Mouse (Mus musculus) hindbrain, embryonic 14.5 days (tissue): Measurements from ENCODE around the gene Hfe2. TPM values are rescaled to one million over a fixed set of nuclear protein-coding genes. Genes with fewer than 3 reads are reported as not detected.

Experiments
- ATAC-seq: fragments of 200-750 bp; cut with Nextera tagmentation; 2 replicates; pipeline ENCODE4 v1.8.0; 2017; ENCODE audit warnings: moderate number of reproducible peaks, mild to moderate bottlenecking, moderate TSS enrichment, moderate library complexity; ENCODE audit not compliant: low FRiP score
- DNase-seq: peaks from one replicate; pipeline ENCODE4 v3.0.0-alpha.2; 2015; ENCODE audit warnings: low spot score
- H3K27ac ChIP-seq: fragments of 300-500 bp; sonication (generic); 2 replicates; pipeline ENCODE4 v1.5.1; 2014; ENCODE audit warnings: mild to moderate bottlenecking, moderate library complexity
- H3K27me3 ChIP-seq: fragments of 300-500 bp; sonication (generic); 2 replicates; pipeline ENCODE4 v1.6.1; 2014; ENCODE audit warnings: mild to moderate bottlenecking, low read length, mixed read lengths; ENCODE audit not compliant: control insufficient read depth, insufficient read depth
- H3K36me3 ChIP-seq: fragments of 300-500 bp; sonication (generic); replicated peaks from 2 replicates; pipeline ENCODE4 v1.6.1; 2014; ENCODE audit not compliant: control insufficient read depth, insufficient read depth
- H3K4me1 ChIP-seq: fragments of 300-500 bp; sonication (generic); replicated peaks from 2 replicates; pipeline ENCODE4 v1.6.1; 2014; ENCODE audit warnings: antibody characterized with exemption, low read length, mixed read lengths; ENCODE audit not compliant: control insufficient read depth, insufficient read depth
- H3K4me2 ChIP-seq: fragments of 300-500 bp; sonication (generic); replicated peaks from 2 replicates; pipeline ENCODE4 v1.6.1; 2014; ENCODE audit warnings: mild to moderate bottlenecking, moderate library complexity
- H3K4me3 ChIP-seq: fragments of 300-500 bp; sonication (generic); replicated peaks from 2 replicates; pipeline ENCODE4 v1.5.1; 2014; ENCODE audit warnings: mild to moderate bottlenecking, low read length
- H3K9ac ChIP-seq: fragments of 300-500 bp; sonication (generic); 2 replicates; pipeline ENCODE4 v1.6.1; 2014
- H3K9me3 ChIP-seq: fragments of 300-500 bp; sonication (generic); 2 replicates; pipeline ENCODE4 v1.6.1; 2016; ENCODE audit warnings: low read length; ENCODE audit not compliant: control insufficient read depth
- WGBS: fragments of 180-500 bp; shearing (Covaris S2); extraction: QIAGEN DNeasy Blood & Tissue Kit; methylation state at CpG from one replicate; pipeline ENCODE4 v1.1.7; 2014; 5-methylcytosine and 5-hydroxymethylcytosine counted together
- polyA plus RNA-seq: library from polyadenylated mRNA; unstranded; fragments of >200 nt; fragmentation: Nextera tagmentation; extraction: Ambion mirVana; gene quantifications from 2 replicates; pipeline ENCODE4 v1.2.1, GENCODE M21; 2014

Hfe2 gene
- polyA plus RNA-seq, 1 experiment from 2014 or later: 2.1 TPM

- DNase-seq: no peak
- H3K27ac ChIP-seq: no peak overlapping the region
- no peaks in the 10 kb centered on the region for H3K9me3 ChIP-seq
- H3K4me2 ChIP-seq: no peak overlapping the region
- no peak for ATAC-seq
- 0 out of 2 replicates have a peak, but pooled peaks cover under 1% of the 10 kb centered on the region for H3K36me3 ChIP-seq
- peaks cover 5% of the 10 kb centered on the region; the same call in 1 of the 2 replicates for H3K4me1 ChIP-seq
- WGBS: 84% methylated on average over 18 of the region's 19 CpGs
- no peak overlapping the region for H3K4me3 ChIP-seq
- H3K9ac ChIP-seq: no peak overlapping the region
- no peaks in the 10 kb centered on the region for H3K27me3 ChIP-seq
Measured at GRCm38 (mm10) chr3:96573611-96574511, 48.9 kb downstream of the Hfe2 start.

- Histone ChIP-seq H3K27me3 (no peaks in the 10 kb centered on the region), H3K4me3 (no peak overlapping the region), H3K9me3 (no peaks in the 10 kb centered on the region), H3K36me3 (0 out of 2 replicates have a peak, but pooled peaks cover 4% of the 10 kb centered on the region), H3K4me1 (peaks cover 7% of the 10 kb centered on the region; the same call in 1 of the 2 replicates), H3K4me2 (no peak overlapping the region), H3K27ac (no peak overlapping the region), H3K9ac (no peak overlapping the region)
- ATAC-seq (no peak), DNase-seq (no peak)
- 83% methylated on average over 8 of the region's 8 CpGs for WGBS
Measured at GRCm38 (mm10) chr3:96575272-96575984, 50.5 kb downstream of the Hfe2 start.

- Histone ChIP-seq H3K27me3 (no peaks in the 10 kb centered on the region), H3K4me3 (peak overlapping the region; percentile 6; the same call in 1 of the 2 replicates), H3K9me3 (no peaks in the 10 kb centered on the region), H3K36me3 (0 out of 2 replicates have a peak, but pooled peaks cover 4% of the 10 kb centered on the region), H3K4me2 (peak overlapping the region; percentile 47), H3K27ac (peak overlapping the region; percentile 64), H3K4me1 (peaks cover 14% of the 10 kb centered on the region; the same call in 1 of the 2 replicates), H3K9ac (no peak overlapping the region)
- WGBS: 59% methylated on average over 14 of the region's 14 CpGs
- ATAC-seq (no peak), DNase-seq (no peak)
Measured at GRCm38 (mm10) chr3:96576005-96576658, 51.2 kb downstream of the Hfe2 start.

GRCm38 (mm10) chr3:96576690-96577541 lies 51.9 kb downstream of the Hfe2 start, which contains the start of gene Gm16253:
Gene Gm16253 (plus strand): TSS chr3:96576984.
- 0 out of 2 replicates have a peak, but pooled peaks cover 4% of the 10 kb centered on the region for H3K36me3 ChIP-seq
- H3K27me3 ChIP-seq: 0 out of 2 replicates have a peak, but pooled peaks cover 2% of the 10 kb centered on the region
- H3K4me2 ChIP-seq: peak within 1 kb of the TSS; percentile 47
- WGBS: 26% methylated on average over 17 of the region's 17 CpGs
- peak; percentile 85 for ATAC-seq
- H3K9ac ChIP-seq: no peak within 1 kb of the TSS
- peak within 1 kb of the TSS; percentile 64 for H3K27ac ChIP-seq
- peak within 1 kb of the TSS; percentile 6; the same call in 1 of the 2 replicates for H3K4me3 ChIP-seq
- no peaks in the 10 kb centered on the region for H3K9me3 ChIP-seq
- peak; percentile 81 for DNase-seq
- peaks cover 14% of the 10 kb centered on the region; the same call in 1 of the 2 replicates for H3K4me1 ChIP-seq

GRCm38 (mm10) chr3:96577566-96577965 lies 52.6 kb downstream of the Hfe2 start:
- Histone ChIP-seq H3K27me3 (0 out of 2 replicates have a peak, but pooled peaks cover 2% of the 10 kb centered on the region), H3K4me1 (peaks cover 14% of the 10 kb centered on the region; the same call in 1 of the 2 replicates), H3K9ac (no peak overlapping the region), H3K4me3 (no peak overlapping the region), H3K27ac (0 out of 2 replicates have a peak overlapping the region, but pooled peaks have one; percentile 60), H3K4me2 (no peak overlapping the region), H3K9me3 (no peaks in the 10 kb centered on the region), H3K36me3 (0 out of 2 replicates have a peak, but pooled peaks cover 4% of the 10 kb centered on the region)
- ATAC-seq (no peak), DNase-seq (no peak)
- 76% methylated on average over 4 of the region's 4 CpGs for WGBS

Other genes starting within 250 kb of the Hfe2 start
- gene Fcgr1, start 231.2 kb upstream of the Hfe2 start, polyA plus RNA-seq: 1.8 and 3.1 TPM in 2 replicates
- gene BC107364, start 72.9 kb upstream of the Hfe2 start, polyA plus RNA-seq: not detected in 2 replicates
- gene Txnip, start 32.8 kb downstream of the Hfe2 start, polyA plus RNA-seq: 53.2 and 71.4 TPM in 2 replicates
- gene Gm16253, start 51.8 kb downstream of the Hfe2 start, polyA plus RNA-seq: 0.39 TPM in 1 of 2 replicates, not detected in the other
- 11.0 and 18.5 TPM in 2 replicates for gene Polr3gl, start 69.0 kb downstream of the Hfe2 start, polyA plus RNA-seq
- gene Ankrd34a, start 71.5 kb downstream of the Hfe2 start, polyA plus RNA-seq: 17.5 and 22.3 TPM in 2 replicates
- 6.1 and 6.4 TPM in 2 replicates for gene Lix1l, start 76.0 kb downstream of the Hfe2 start, polyA plus RNA-seq
- 101 and 104 TPM in 2 replicates for gene Rbm8a, start 104.8 kb downstream of the Hfe2 start, polyA plus RNA-seq
- gene Pex11b, start 110.2 kb downstream of the Hfe2 start, polyA plus RNA-seq: 57.0 and 58.2 TPM in 2 replicates
- gene Gm42957, start 110.3 kb downstream of the Hfe2 start, polyA plus RNA-seq: 0.07 TPM in 1 of 2 replicates, not detected in the other
- 0.86 and 0.99 TPM in 2 replicates for gene Itga10, start 120.4 kb downstream of the Hfe2 start, polyA plus RNA-seq
- gene Ankrd35, start 145.0 kb downstream of the Hfe2 start, polyA plus RNA-seq: 1.7 and 1.8 TPM in 2 replicates
- 27.5 and 29.3 TPM in 2 replicates for gene Pias3, start 171.2 kb downstream of the Hfe2 start, polyA plus RNA-seq
- 16.5 and 17.3 TPM in 2 replicates for gene Nudt17, start 183.4 kb downstream of the Hfe2 start, polyA plus RNA-seq
- 28.1 and 28.3 TPM in 2 replicates for gene Polr3c, start 202.5 kb downstream of the Hfe2 start, polyA plus RNA-seq
- 79.4 and 89.2 TPM in 2 replicates for gene Rnf115, start 202.5 kb downstream of the Hfe2 start, polyA plus RNA-seq